Mouse (Mus musculus): ENCODE data around the gene N4bp2. TPM values are rescaled to one million over a fixed set of nuclear protein-coding genes. Genes with fewer than 3 reads are reported as not detected.

N4bp2 gene
- total RNA-seq, 2 experiments from 2014 or later: 33.5 to 76.5 TPM

GRCm38 (mm10) chr5:65823601-65824133, 60.3 kb downstream of the N4bp2 start:
- peak; percentile 68 for ATAC-seq (replicated peaks; ENCODE audit: poor library complexity, severe bottlenecking)

- ATAC-seq (replicated peaks; ENCODE audit: poor library complexity, severe bottlenecking): no peak
These were observed 63.2 kb downstream of the N4bp2 start for GRCm38 (mm10) chr5:65826476-65826875.

GRCm38 (mm10) chr5:65827102-65827501, 63.8 kb downstream of the N4bp2 start:
- ATAC-seq (replicated peaks; ENCODE audit: poor library complexity, severe bottlenecking): no peak

- 0 out of 2 replicates have a peak, but pooled peaks have one; percentile 30 for ATAC-seq (replicated peaks; ENCODE audit: poor library complexity, severe bottlenecking)
These were observed 64.9 kb downstream of the N4bp2 start for GRCm38 (mm10) chr5:65828261-65828660.

GRCm38 (mm10) chr5:65829059-65829458, 65.7 kb downstream of the N4bp2 start:
- no peak for ATAC-seq (replicated peaks; ENCODE audit: poor library complexity, severe bottlenecking)

GRCm38 (mm10) chr5:65831917-65832618, 68.7 kb downstream of the N4bp2 start:
- peak; percentile 99 for ATAC-seq (replicated peaks; ENCODE audit: poor library complexity, severe bottlenecking)

- ATAC-seq (replicated peaks; ENCODE audit: poor library complexity, severe bottlenecking): no peak
These were observed 69.8 kb downstream of the N4bp2 start for GRCm38 (mm10) chr5:65833092-65833491.

- ATAC-seq (replicated peaks; ENCODE audit: poor library complexity, severe bottlenecking): no peak
These were observed 70.6 kb downstream of the N4bp2 start for GRCm38 (mm10) chr5:65833766-65834498.

- ATAC-seq (replicated peaks; ENCODE audit: poor library complexity, severe bottlenecking): no peak
These were observed 74.7 kb downstream of the N4bp2 start for GRCm38 (mm10) chr5:65838053-65838452.

- ATAC-seq (replicated peaks; ENCODE audit: poor library complexity, severe bottlenecking): no peak
These were observed 79.6 kb downstream of the N4bp2 start for GRCm38 (mm10) chr5:65842947-65843346.

GRCm38 (mm10) chr5:65846534-65846933, 83.2 kb downstream of the N4bp2 start:
- ATAC-seq (replicated peaks; ENCODE audit: poor library complexity, severe bottlenecking): peak; percentile 70

- no peak for ATAC-seq (replicated peaks; ENCODE audit: poor library complexity, severe bottlenecking)
These were observed 83.6 kb downstream of the N4bp2 start for GRCm38 (mm10) chr5:65846958-65847357.

GRCm38 (mm10) chr5:65847656-65848055, 84.3 kb downstream of the N4bp2 start:
- ATAC-seq (replicated peaks; ENCODE audit: poor library complexity, severe bottlenecking): no peak

GRCm38 (mm10) chr5:65850765-65851164, 87.4 kb downstream of the N4bp2 start:
- ATAC-seq (replicated peaks; ENCODE audit: poor library complexity, severe bottlenecking): no peak

- ATAC-seq (replicated peaks; ENCODE audit: poor library complexity, severe bottlenecking): no peak
These were observed 91.5 kb downstream of the N4bp2 start for GRCm38 (mm10) chr5:65854786-65855191.

GRCm38 (mm10) chr5:65855571-65855970, 92.2 kb downstream of the N4bp2 start:
- no peak for ATAC-seq (replicated peaks; ENCODE audit: poor library complexity, severe bottlenecking)

- peak; percentile 22; the same call in 1 of the 2 replicates for ATAC-seq (replicated peaks; ENCODE audit: poor library complexity, severe bottlenecking)
These were observed 93.5 kb downstream of the N4bp2 start for GRCm38 (mm10) chr5:65856591-65857411.

- ATAC-seq (replicated peaks; ENCODE audit: poor library complexity, severe bottlenecking): no peak
These were observed 94.6 kb downstream of the N4bp2 start for GRCm38 (mm10) chr5:65857935-65858334.

- ATAC-seq (replicated peaks; ENCODE audit: poor library complexity, severe bottlenecking): no peak
These were observed 95.0 kb downstream of the N4bp2 start for GRCm38 (mm10) chr5:65858355-65858754.

- no peak for ATAC-seq (replicated peaks; ENCODE audit: poor library complexity, severe bottlenecking)
These were observed 95.6 kb downstream of the N4bp2 start for GRCm38 (mm10) chr5:65858898-65859297.

GRCm38 (mm10) chr5:65859396-65859795, 96.1 kb downstream of the N4bp2 start:
- no peak for ATAC-seq (replicated peaks; ENCODE audit: poor library complexity, severe bottlenecking)

Measured in granulocyte monocyte progenitor cell, adult 5-6 weeks (primary cell).